Mouse (Mus musculus): Measurements from ENCODE around the gene Sh3bgrl3.

GRCm38 (mm10) chr4:134084999-134085398 lies 43.6 kb downstream of the Sh3bgrl3 start:
- TF ChIP-seq CTCF (IDR thresholded peaks at IDR 0.05; ENCODE audit: insufficient read depth, low read depth, low read length), result no peak
- no peak for TF ChIP-seq POLR2A (IDR thresholded peaks at IDR 0.05; ENCODE audit: insufficient read depth, low read depth, low read length)

All from olfactory bulb, adult 2 months (tissue).